Mouse (Mus musculus) midbrain, embryonic 14.5 days (tissue): ENCODE data around the gene Ltb4r2. TPM values are rescaled to one million over a fixed set of nuclear protein-coding genes. Genes with fewer than 3 reads are reported as not detected.

Experiments used
- ATAC-seq: fragments of 200-750 bp; cut with Nextera tagmentation; 2 replicates; pipeline ENCODE4 v1.8.0; 2017; ENCODE audit warnings: moderate number of reproducible peaks, moderate library complexity; ENCODE audit not compliant: low FRiP score, low TSS enrichment
- DNase-seq: peaks from one replicate; pipeline ENCODE4 v3.0.0-alpha.2; 2015
- H3K27ac ChIP-seq: fragments of 300-500 bp; sonication (generic); replicated peaks from 2 replicates; pipeline ENCODE4 v1.5.1; 2014; ENCODE audit warnings: mild to moderate bottlenecking, low read depth, low read length, moderate library complexity
- H3K27me3 ChIP-seq: fragments of 300-500 bp; sonication (generic); 2 replicates; pipeline ENCODE4 v1.6.1; 2014; ENCODE audit warnings: low read length, control low read depth, mixed read lengths; ENCODE audit not compliant: control insufficient read depth, insufficient read depth
- H3K36me3 ChIP-seq: fragments of 300-500 bp; sonication (generic); 2 replicates; pipeline ENCODE4 v1.6.1; 2014; ENCODE audit warnings: low read length, control low read depth; ENCODE audit not compliant: control insufficient read depth, insufficient read depth
- H3K4me1 ChIP-seq: fragments of 300-500 bp; sonication (generic); 2 replicates; pipeline ENCODE4 v1.6.1; 2014; ENCODE audit warnings: mild to moderate bottlenecking, antibody characterized with exemption, low read length, control low read depth; ENCODE audit not compliant: control insufficient read depth, insufficient read depth
- H3K4me2 ChIP-seq: fragments of 300-500 bp; sonication (generic); 2 replicates; pipeline ENCODE4 v1.6.1; 2014; ENCODE audit warnings: mild to moderate bottlenecking, low read length, moderate library complexity
- H3K4me3 ChIP-seq: fragments of 300-500 bp; sonication (generic); replicated peaks from 2 replicates; pipeline ENCODE4 v1.5.1; 2014; ENCODE audit warnings: low read depth, low read length
- H3K9ac ChIP-seq: fragments of 300-500 bp; sonication (generic); replicated peaks from 2 replicates; pipeline ENCODE4 v1.6.1; 2014; ENCODE audit warnings: mild to moderate bottlenecking, low read length, moderate library complexity
- H3K9me3 ChIP-seq: fragments of 300-500 bp; sonication (generic); 2 replicates; pipeline ENCODE4 v1.6.1; 2016; ENCODE audit warnings: low read length, control low read depth, mixed read lengths; ENCODE audit not compliant: control insufficient read depth
- WGBS: fragments of 180-500 bp; shearing (Covaris S2); extraction: QIAGEN DNeasy Blood & Tissue Kit; methylation state at CpG from one replicate; pipeline ENCODE4 v1.1.7; 2014; 5-methylcytosine and 5-hydroxymethylcytosine counted together
- polyA plus RNA-seq: library from polyadenylated mRNA; unstranded; fragments of >200 nt; fragmentation: Nextera tagmentation; extraction: Ambion mirVana; gene quantifications from 2 replicates; pipeline ENCODE4 v1.2.1, GENCODE M21; 2014

Gene Ltb4r2
- polyA plus RNA-seq, 1 experiment from 2014 or later, result 0.32 TPM

- Histone ChIP-seq H3K27ac (no peak overlapping the region), H3K4me1 (peaks cover 4% of the 10 kb centered on the region; the same call in 1 of the 2 replicates), H3K27me3 (peaks cover 41% of the 10 kb centered on the region), H3K4me2 (no peak overlapping the region), H3K36me3 (no peaks in the 10 kb centered on the region), H3K4me3 (no peak overlapping the region), H3K9me3 (no peaks in the 10 kb centered on the region), H3K9ac (no peak overlapping the region)
- no peak for DNase-seq
- 86% methylated on average over 11 of the region's 11 CpGs for WGBS
- ATAC-seq, result no peak
Measured at GRCm38 (mm10) chr14:55780736-55781135, 19.5 kb downstream of the Ltb4r2 start.

GRCm38 (mm10) chr14:55781310-55781709 lies 20.1 kb downstream of the Ltb4r2 start:
- Histone ChIP-seq H3K4me2 (peak overlapping the region; percentile 42), H3K27ac (no peak overlapping the region), H3K36me3 (no peaks in the 10 kb centered on the region), H3K9ac (no peak overlapping the region; the same call in 1 of the 2 replicates), H3K9me3 (no peaks in the 10 kb centered on the region), H3K4me1 (peaks cover 4% of the 10 kb centered on the region; the same call in 1 of the 2 replicates), H3K4me3 (peak overlapping the region; percentile 10; the same call in 1 of the 2 replicates), H3K27me3 (peaks cover 47% of the 10 kb centered on the region)
- peak; percentile 91 for DNase-seq
- 16% methylated on average over 14 of the region's 14 CpGs for WGBS
- ATAC-seq, result peak; percentile 54; the same call in 1 of the 2 replicates

- H3K27me3 ChIP-seq, result peaks cover 52% of the 10 kb centered on the region
- H3K9ac ChIP-seq, result no peak overlapping the region
- H3K4me3 ChIP-seq, result no peak overlapping the region
- 0 out of 2 replicates have a peak overlapping the region, but pooled peaks have one; percentile 42 for H3K4me2 ChIP-seq
- no peak for DNase-seq
- WGBS, result 52% methylated on average over 9 of the region's 9 CpGs
- no peaks in the 10 kb centered on the region for H3K36me3 ChIP-seq
- no peaks in the 10 kb centered on the region for H3K9me3 ChIP-seq
- H3K4me1 ChIP-seq, result peaks cover 4% of the 10 kb centered on the region; the same call in 1 of the 2 replicates
- no peak overlapping the region for H3K27ac ChIP-seq
- ATAC-seq, result no peak
Measured at GRCm38 (mm10) chr14:55782361-55782960, 21.2 kb downstream of the Ltb4r2 start.

GRCm38 (mm10) chr14:55783171-55783957 lies 22.1 kb downstream of the Ltb4r2 start:
- no peak for ATAC-seq

GRCm38 (mm10) chr14:55783958-55784235 lies 22.7 kb downstream of the Ltb4r2 start, which contains the start of gene Adcy4:
Gene Adcy4, minus strand, starts transcription at chr14:55784095.
- 3% methylated on average over 13 of the region's 13 CpGs for WGBS
- peaks cover 67% of the 10 kb centered on the region for H3K27me3 ChIP-seq
- no peaks in the 10 kb centered on the region for H3K9me3 ChIP-seq
- peak within 1 kb of the TSS; percentile 25 for H3K4me3 ChIP-seq
- peaks cover 4% of the 10 kb centered on the region; the same call in 1 of the 2 replicates for H3K4me1 ChIP-seq
- no peak within 1 kb of the TSS for H3K9ac ChIP-seq
- peak within 1 kb of the TSS; percentile 42 for H3K4me2 ChIP-seq
- DNase-seq (peak; percentile 12), ATAC-seq (no peak)
- H3K36me3 ChIP-seq, result no peaks in the 10 kb centered on the region
- H3K27ac ChIP-seq, result no peak within 1 kb of the TSS

More at GRCm38 (mm10) chr14:55783171-55783957, 22.1 kb downstream of the Ltb4r2 start:
- Histone ChIP-seq H3K4me3 (peak overlapping the region; percentile 25), H3K9ac (no peak overlapping the region), H3K4me2 (peak overlapping the region; percentile 42), H3K36me3 (no peaks in the 10 kb centered on the region), H3K27ac (no peak overlapping the region), H3K27me3 (peaks cover 61% of the 10 kb centered on the region), H3K4me1 (peaks cover 4% of the 10 kb centered on the region; the same call in 1 of the 2 replicates), H3K9me3 (no peaks in the 10 kb centered on the region)
- WGBS, result 1% methylated on average over 31 of the region's 31 CpGs
- DNase-seq, result peak; percentile 52

- Histone ChIP-seq H3K27me3 (peaks cover 80% of the 10 kb centered on the region), H3K9ac (no peak overlapping the region), H3K4me2 (no peak overlapping the region), H3K27ac (no peak overlapping the region), H3K4me3 (no peak overlapping the region), H3K4me1 (peaks cover 4% of the 10 kb centered on the region; the same call in 1 of the 2 replicates), H3K9me3 (no peaks in the 10 kb centered on the region), H3K36me3 (no peaks in the 10 kb centered on the region)
- 25% methylated on average over 6 of the region's 6 CpGs for WGBS
- no peak for DNase-seq
- ATAC-seq, result no peak
Measured at GRCm38 (mm10) chr14:55785195-55785594, 24.0 kb downstream of the Ltb4r2 start.

- Histone ChIP-seq H3K9me3 (no peaks in the 10 kb centered on the region), H3K9ac (no peak overlapping the region), H3K27ac (no peak overlapping the region), H3K4me1 (peaks cover 4% of the 10 kb centered on the region; the same call in 1 of the 2 replicates), H3K4me3 (no peak overlapping the region), H3K4me2 (no peak overlapping the region; the same call in 1 of the 2 replicates), H3K36me3 (no peaks in the 10 kb centered on the region), H3K27me3 (peaks cover 64% of the 10 kb centered on the region)
- WGBS, result 34% methylated on average over 11 of the region's 11 CpGs
- ATAC-seq (no peak), DNase-seq (no peak)
Measured at GRCm38 (mm10) chr14:55787731-55788130, 26.5 kb downstream of the Ltb4r2 start.

- Histone ChIP-seq H3K4me2 (peak within 1 kb of the TSS; percentile 41), H3K4me3 (peak within 1 kb of the TSS; percentile 14), H3K27me3 (peaks cover 57% of the 10 kb centered on the region), H3K36me3 (no peaks in the 10 kb centered on the region), H3K9me3 (no peaks in the 10 kb centered on the region), H3K4me1 (peaks cover 1% of the 10 kb centered on the region; the same call in 1 of the 2 replicates), H3K9ac (no peak within 1 kb of the TSS), H3K27ac (no peak within 1 kb of the TSS)
- WGBS, result 5% methylated on average over 40 of the region's 40 CpGs
- ATAC-seq, result no peak
- no peak for DNase-seq
Measured at GRCm38 (mm10) chr14:55788256-55789050, 27.2 kb downstream of the Ltb4r2 start, which contains the start of gene Ripk3. Gene Ripk3, minus strand, starts transcription at chr14:55788865.
